Mouse (Mus musculus): ENCODE data around the gene Chtop. TPM values are rescaled to one million over a fixed set of nuclear protein-coding genes. Genes with fewer than 3 reads are reported as not detected.
A peak's percentile ranks its signal among the peaks of the same experiment; 100 is the strongest.

The Chtop gene
- polyA plus RNA-seq, 1 experiment = 8.0 TPM

DNA sequence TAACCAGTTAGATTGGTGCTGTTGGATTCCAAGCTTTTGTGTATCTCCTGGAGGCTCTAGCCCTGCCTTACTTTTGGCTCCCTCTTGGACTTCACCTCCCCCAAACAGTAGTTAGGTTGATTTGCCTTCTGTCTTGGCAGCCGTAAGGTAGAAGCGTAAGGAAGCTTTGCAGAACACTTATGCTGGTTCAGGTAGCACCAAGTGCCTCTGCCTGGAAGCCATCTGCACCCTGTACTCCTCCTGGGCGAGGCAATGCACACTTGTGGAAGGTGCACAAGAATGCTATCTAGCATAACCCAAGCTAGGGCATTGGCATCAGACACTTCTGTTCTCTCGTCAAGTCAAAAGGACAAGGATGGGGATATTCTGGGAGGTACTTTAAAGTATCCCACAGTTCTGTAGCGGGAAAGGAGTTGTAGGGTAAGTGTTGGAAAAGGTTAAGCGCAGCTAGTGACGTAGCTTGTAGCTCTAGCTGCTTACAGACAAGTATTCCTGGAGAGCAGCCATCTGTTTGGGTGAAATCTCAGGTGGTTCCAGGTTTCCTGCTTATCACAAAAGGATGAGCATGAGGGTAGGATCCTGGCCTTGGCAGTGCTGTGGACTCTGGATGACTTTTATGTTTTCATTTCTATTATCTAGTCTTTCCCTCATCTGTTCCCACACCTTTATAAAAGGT is 13.3 kb downstream of the Chtop start:
- H3K4me1 ChIP-seq (ENCODE audit: control insufficient read depth) = peaks cover 7% of the 10 kb centered on the region
- no peak for TF ChIP-seq TAL1 (IDR thresholded peaks at IDR 0.05; ENCODE audit: low read length)
- TF ChIP-seq GATA1 (IDR thresholded peaks at IDR 0.05; ENCODE audit: low read length) = no peak
- no peaks in the 10 kb centered on the region for H3K9me3 ChIP-seq (ENCODE audit: control insufficient read depth, low read length)
- H3K4me3 ChIP-seq (replicated peaks) = no peak overlapping the region
- peaks cover 76% of the 10 kb centered on the region for H3K36me3 ChIP-seq (ENCODE audit: control insufficient read depth)
- no peaks in the 10 kb centered on the region for H3K27me3 ChIP-seq (ENCODE audit: control insufficient read depth)

DNA sequence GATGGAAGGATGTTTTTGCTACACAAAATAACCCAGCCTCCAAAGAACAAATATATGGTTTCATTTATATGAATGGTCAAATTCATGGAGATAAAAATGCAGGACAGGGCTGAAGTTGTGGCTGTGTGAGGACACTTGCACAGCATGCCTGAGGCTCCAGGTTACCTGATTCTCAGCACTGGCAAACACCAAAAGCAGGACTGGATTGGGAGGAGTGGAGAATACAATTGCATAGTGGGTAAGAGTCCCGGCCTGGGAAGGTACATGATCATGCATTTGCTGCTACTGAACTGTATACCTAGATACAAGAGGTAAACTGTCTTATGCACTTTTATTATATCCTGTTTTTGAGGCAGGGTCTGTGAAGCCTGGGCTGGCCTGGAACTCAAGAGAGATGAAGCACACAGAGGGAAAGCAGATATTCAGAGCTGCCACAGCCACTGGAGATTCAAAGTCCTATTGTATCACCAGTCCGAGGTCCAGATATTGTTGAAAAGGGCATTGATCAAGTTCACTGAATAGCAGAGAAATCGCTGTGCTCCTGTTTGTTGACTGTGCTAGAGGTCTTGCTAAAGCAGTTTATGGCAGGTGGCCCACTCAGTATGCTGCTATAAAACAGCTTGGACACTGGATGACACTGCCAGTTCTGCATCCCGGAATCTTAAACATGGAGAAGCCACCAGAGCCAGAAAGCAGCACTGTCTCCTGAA is 15.3 kb downstream of the Chtop start:
- Histone ChIP-seq H3K36me3 (ENCODE audit: control insufficient read depth) (peaks cover 62% of the 10 kb centered on the region), H3K4me3 (replicated peaks) (no peak overlapping the region)

DNA sequence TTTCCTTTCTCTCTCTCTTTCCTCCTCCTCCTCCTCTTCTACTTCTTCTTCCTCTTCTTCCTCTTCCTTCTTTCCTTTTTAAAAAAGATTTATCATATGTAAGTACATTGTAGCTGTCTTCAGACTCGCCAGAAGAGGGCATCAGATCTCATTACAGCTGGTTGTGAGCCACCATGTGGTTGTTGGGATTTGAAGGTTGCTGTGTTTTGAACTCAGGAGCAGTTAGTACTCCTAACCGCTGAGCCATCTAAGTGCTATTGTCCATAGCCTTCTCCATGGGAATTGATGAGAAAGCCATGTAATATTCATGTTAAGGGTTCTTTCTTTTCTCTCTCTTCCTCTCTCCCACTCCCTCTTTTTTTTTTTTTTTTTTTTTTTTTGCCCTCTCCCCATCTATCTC is 17.9 kb downstream of the Chtop start:
- Histone ChIP-seq H3K4me3 (replicated peaks) (peak overlapping the region; percentile 92), H3K27me3 (ENCODE audit: control insufficient read depth) (no peaks in the 10 kb centered on the region), H3K9me3 (ENCODE audit: control insufficient read depth, low read length) (no peaks in the 10 kb centered on the region), H3K36me3 (ENCODE audit: control insufficient read depth) (peaks cover 62% of the 10 kb centered on the region), H3K4me1 (ENCODE audit: control insufficient read depth) (peaks cover 23% of the 10 kb centered on the region)
- TF ChIP-seq TAL1 (IDR thresholded peaks at IDR 0.05; ENCODE audit: low read length) = no peak
- no peak for TF ChIP-seq GATA1 (IDR thresholded peaks at IDR 0.05; ENCODE audit: low read length)

More for the DNA sequence above, 15.3 kb downstream of the Chtop start:
- no peak for TF ChIP-seq GATA1 (IDR thresholded peaks at IDR 0.05; ENCODE audit: low read length)
- TF ChIP-seq TAL1 (IDR thresholded peaks at IDR 0.05; ENCODE audit: low read length) = no peak
- Histone ChIP-seq H3K9me3 (ENCODE audit: control insufficient read depth, low read length) (no peaks in the 10 kb centered on the region), H3K27me3 (ENCODE audit: control insufficient read depth) (no peaks in the 10 kb centered on the region), H3K4me1 (ENCODE audit: control insufficient read depth) (peaks cover 23% of the 10 kb centered on the region)

DNA sequence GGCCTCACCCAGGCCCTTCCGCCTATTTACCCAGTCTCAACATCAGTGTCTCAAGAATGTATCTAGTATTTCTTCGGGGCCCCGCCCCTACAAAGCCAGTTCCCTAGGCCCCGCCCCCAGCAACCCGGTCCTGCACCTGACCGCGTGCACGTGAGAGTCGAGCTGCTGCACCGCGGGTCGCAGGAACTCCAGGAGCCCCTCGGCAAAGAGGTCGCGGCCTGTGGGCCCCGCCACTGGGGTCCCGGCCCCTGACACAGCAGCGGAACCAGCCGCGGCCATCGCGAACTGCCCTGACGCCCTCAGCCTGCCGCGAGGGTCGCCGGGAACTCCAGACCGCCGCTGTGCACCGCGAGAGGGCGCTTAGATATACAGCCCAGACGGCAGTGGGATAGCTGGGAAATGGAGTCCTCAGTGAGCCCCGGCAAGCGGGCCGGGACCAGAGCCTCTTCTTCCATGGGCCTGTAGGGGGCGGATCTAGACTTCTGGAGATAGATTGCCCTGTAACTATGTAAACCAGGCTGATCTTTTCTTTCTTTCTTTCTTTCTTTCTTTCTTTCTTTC is 18.5 kb downstream of the Chtop start, which contains the start of gene Snapin:
Snapin (minus strand) TSS at position 338 of the 561 bp plus-strand sequence.
- Histone ChIP-seq H3K36me3 (ENCODE audit: control insufficient read depth) (peaks cover 62% of the 10 kb centered on the region), H3K4me1 (ENCODE audit: control insufficient read depth) (peaks cover 23% of the 10 kb centered on the region), H3K9me3 (ENCODE audit: control insufficient read depth, low read length) (no peaks in the 10 kb centered on the region), H3K27me3 (ENCODE audit: control insufficient read depth) (no peaks in the 10 kb centered on the region), H3K4me3 (replicated peaks) (peak within 1 kb of the TSS; percentile 92)
- TF ChIP-seq TAL1 (IDR thresholded peaks at IDR 0.05; ENCODE audit: low read length) = no peak
- no peak for TF ChIP-seq GATA1 (IDR thresholded peaks at IDR 0.05; ENCODE audit: low read length)

DNA sequence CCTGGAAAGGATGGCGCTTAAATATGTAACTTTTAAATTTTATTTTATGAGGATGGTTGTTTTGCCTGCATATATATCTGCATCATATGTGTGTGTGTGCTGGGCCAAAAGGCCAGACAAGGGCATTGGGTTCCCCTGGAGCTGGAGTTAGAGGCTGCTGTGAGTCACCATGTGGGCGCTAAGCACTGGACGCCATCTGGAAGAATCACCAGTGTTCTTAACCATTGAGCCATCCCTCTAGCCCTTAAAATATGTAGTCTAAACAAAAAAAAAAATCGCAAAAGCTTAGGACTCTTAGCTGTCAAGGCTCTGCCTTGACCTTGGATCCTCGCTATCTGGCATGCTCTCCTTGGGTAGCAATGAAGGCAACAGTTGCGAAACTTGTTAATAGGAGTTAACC is 20.7 kb downstream of the Chtop start:
- peaks cover 62% of the 10 kb centered on the region for H3K36me3 ChIP-seq (ENCODE audit: control insufficient read depth)
- no peaks in the 10 kb centered on the region for H3K9me3 ChIP-seq (ENCODE audit: control insufficient read depth, low read length)
- H3K4me1 ChIP-seq (ENCODE audit: control insufficient read depth) = peaks cover 20% of the 10 kb centered on the region
- TF ChIP-seq TAL1 (IDR thresholded peaks at IDR 0.05; ENCODE audit: low read length) (no peak), GATA1 (IDR thresholded peaks at IDR 0.05; ENCODE audit: low read length) (no peak)
- no peaks in the 10 kb centered on the region for H3K27me3 ChIP-seq (ENCODE audit: control insufficient read depth)
- no peak overlapping the region for H3K4me3 ChIP-seq (replicated peaks)

DNA sequence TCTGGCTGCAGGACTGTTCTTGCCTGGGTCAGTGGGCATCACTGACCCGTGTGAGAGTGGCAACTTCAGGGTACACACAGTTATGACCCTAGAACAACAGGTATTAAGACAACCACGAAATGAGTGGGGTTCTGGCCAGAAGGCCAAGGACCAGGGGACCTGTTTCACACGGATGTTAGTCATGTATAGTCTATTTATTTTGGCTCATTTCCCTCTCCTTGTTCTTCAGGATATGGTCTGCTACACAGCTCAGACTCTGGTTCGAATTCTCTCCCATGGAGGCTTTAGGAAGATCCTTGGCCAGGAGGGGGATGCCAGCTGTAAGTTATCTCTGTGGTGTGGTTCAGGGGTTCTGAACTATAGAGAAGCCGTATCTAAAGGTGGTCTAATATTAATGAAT is 22.3 kb downstream of the Chtop start:
- no peaks in the 10 kb centered on the region for H3K9me3 ChIP-seq (ENCODE audit: control insufficient read depth, low read length)
- peaks cover 20% of the 10 kb centered on the region for H3K4me1 ChIP-seq (ENCODE audit: control insufficient read depth)
- no peak overlapping the region for H3K4me3 ChIP-seq (replicated peaks)
- no peak for TF ChIP-seq GATA1 (IDR thresholded peaks at IDR 0.05; ENCODE audit: low read length)
- no peaks in the 10 kb centered on the region for H3K27me3 ChIP-seq (ENCODE audit: control insufficient read depth)
- H3K36me3 ChIP-seq (ENCODE audit: control insufficient read depth) = peaks cover 76% of the 10 kb centered on the region

DNA sequence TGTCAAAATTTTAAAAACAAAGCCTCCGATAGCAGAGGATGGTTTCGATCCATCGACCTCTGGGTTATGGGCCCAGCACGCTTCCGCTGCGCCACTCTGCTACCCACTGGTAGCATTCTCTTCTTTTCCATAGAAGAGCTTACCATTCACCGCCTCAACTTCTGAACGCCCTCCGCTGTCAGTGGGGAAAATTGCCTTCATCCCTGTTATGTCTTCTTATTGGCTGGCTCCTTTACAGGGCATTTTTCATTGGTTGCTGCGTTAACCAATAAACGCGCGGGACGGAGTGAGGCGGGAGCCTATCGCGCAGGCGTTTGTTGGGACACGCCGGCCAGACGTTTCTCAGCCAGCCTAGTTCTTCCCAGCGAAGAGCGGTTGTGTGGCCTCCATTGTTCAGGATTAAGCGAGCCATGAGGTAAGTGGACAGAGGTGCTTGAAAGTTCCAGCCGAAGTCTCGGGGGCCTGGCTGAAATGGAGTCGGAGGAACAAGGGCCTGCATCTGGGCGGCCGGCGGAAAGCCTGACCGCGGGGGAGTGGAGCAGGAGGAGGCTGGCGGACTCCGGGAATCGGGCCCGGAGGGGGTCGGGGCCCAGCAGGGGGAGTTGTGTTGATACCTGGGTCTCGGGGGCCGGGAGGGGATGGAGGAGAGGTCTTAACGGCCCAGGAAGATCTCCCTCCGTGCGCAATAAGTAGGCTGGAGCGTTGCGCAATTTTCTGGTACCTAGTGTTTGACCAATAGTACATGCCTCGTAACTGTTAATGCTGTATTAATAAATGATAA is 33.3 kb downstream of the Chtop start, which contains the start of gene Ilf2:
Ilf2 (plus strand) TSS at position 296 of the 781 bp plus-strand sequence.
- H3K36me3 ChIP-seq (ENCODE audit: control insufficient read depth) = peaks cover 33% of the 10 kb centered on the region
- no peak for TF ChIP-seq TAL1 (IDR thresholded peaks at IDR 0.05; ENCODE audit: low read length)
- TF ChIP-seq GATA1 (IDR thresholded peaks at IDR 0.05; ENCODE audit: low read length) = no peak

DNA sequence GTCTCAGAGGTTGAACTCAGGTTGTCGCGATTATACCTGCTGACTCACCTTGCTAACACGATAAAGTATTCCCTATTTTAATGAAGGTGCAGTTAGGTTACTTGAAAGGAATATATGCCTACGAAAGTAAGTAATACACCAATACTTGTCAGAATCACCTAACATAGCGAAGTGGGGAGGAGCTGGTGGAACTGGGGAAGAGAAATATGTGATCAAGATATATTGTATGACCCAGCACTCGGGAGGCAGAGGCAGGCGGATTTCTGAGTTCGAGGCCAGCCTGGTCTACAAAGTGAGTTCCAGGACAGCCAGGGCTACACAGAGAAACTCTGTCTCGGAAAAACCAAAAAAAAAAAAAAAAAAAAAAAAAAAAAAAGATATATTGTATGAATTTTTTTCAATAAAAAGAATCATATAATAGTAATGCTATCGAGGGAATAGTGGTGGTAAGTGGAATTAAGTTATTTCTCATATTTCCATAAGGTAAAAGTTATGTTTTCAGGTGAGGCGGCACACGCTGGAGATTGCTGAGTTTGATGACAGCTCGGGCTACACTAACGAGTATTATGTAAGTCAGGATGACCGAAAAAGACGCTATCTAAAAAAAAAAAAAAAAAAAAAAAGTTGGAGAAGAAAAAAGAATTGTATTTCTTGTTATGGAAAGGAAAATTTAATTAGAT is 34.0 kb downstream of the Chtop start:
- Histone ChIP-seq H3K9me3 (ENCODE audit: control insufficient read depth, low read length) (no peaks in the 10 kb centered on the region), H3K4me3 (replicated peaks) (peak overlapping the region; percentile 97), H3K27me3 (ENCODE audit: control insufficient read depth) (no peaks in the 10 kb centered on the region), H3K36me3 (ENCODE audit: control insufficient read depth) (peaks cover 25% of the 10 kb centered on the region), H3K4me1 (ENCODE audit: control insufficient read depth) (peaks cover 17% of the 10 kb centered on the region)
- TF ChIP-seq GATA1 (IDR thresholded peaks at IDR 0.05; ENCODE audit: low read length) (no peak), TAL1 (IDR thresholded peaks at IDR 0.05; ENCODE audit: low read length) (no peak)

More for the DNA sequence above, 33.3 kb downstream of the Chtop start, which contains the start of gene Ilf2:
- peaks cover 17% of the 10 kb centered on the region for H3K4me1 ChIP-seq (ENCODE audit: control insufficient read depth)
- H3K27me3 ChIP-seq (ENCODE audit: control insufficient read depth) = no peaks in the 10 kb centered on the region
- H3K9me3 ChIP-seq (ENCODE audit: control insufficient read depth, low read length) = no peaks in the 10 kb centered on the region
- H3K4me3 ChIP-seq (replicated peaks) = peak within 1 kb of the TSS; percentile 97
